Mouse (Mus musculus): Measurements from ENCODE around the gene Ctsf. TPM values are rescaled to one million over a fixed set of nuclear protein-coding genes. Genes with fewer than 3 reads are reported as not detected.

The Ctsf gene
- total and polyA plus RNA-seq, 3 experiments: not detected

DNA sequence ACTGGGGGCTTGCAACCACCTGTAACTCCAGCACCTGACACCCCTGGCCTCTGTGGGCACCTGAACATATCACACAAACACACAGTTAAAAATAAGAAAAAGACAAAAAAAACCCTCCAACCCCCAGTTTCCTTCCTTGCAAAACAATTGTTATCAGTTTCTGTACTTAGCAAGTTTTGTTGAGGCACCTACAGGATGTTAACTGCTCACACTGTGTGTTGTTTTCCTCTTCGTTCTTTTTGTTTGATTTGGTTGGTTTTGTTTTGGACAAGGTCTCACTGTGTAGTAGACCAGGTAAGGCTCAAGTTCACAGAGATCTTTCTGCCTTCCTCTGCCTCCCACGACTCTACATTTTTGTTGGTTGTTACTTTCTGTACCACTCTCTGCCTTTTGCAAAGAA is 12.3 kb upstream of the Ctsf start:
- Histone ChIP-seq H3K27ac (ENCODE audit: insufficient read depth, low read depth) (no peak overlapping the region), H3K27me3 (replicated peaks) (peaks cover 57% of the 10 kb centered on the region), H3K4me2 (ENCODE audit: insufficient read depth, low read depth, poor library complexity, severe bottlenecking) (no peak overlapping the region), H3K9ac (ENCODE audit: insufficient read depth, low read depth) (no peak overlapping the region), H3K36me3 (replicated peaks in 1 of 2; ENCODE audit: control insufficient read depth in 1 of 2, insufficient read depth in 1 of 2, low read length in 1 of 2) (no peaks in the 10 kb centered on the region), H3K79me2 (replicated peaks; ENCODE audit: control insufficient read depth, extremely low read depth, insufficient read depth, poor library complexity, severe bottlenecking) (no peaks in the 10 kb centered on the region), H3K4me3 (replicated peaks in 1 of 3; ENCODE audit: low read depth in 2 of 3, low read length in 2 of 3, poor library complexity in 1 of 3) (no peak overlapping the region), H3K4me1 (ENCODE audit: control insufficient read depth in 1 of 2, insufficient read depth in 2 of 2) (peaks cover 6 to 18% of the 10 kb centered on the region in 2 experiments; a peak in 3 of 4 replicates), H3K9me3 (replicated peaks; ENCODE audit: low read length) (no peaks in the 10 kb centered on the region)
- TF ChIP-seq NELFE (IDR thresholded peaks at IDR 0.05; ENCODE audit: low read depth, low read length): no peak
- dilution Hi-C loops (cut with MboI; ENCODE audit: extremely low pct_ligation_motif_present, extremely low pct_unique_long_range_greater_than_20kb, low sequenced_read_pairs) (no loop called here), in situ Hi-C loops (cut with MboI; ENCODE audit: low pct_ligation_motif_present, low pct_unique_long_range_greater_than_20kb, low sequenced_read_pairs) (loop anchor here (5.0 kb wide), 1 partner anchor 85 kb away; the partner anchor contains the start of gene Rbm4b)
- no peak for DNase-seq (ENCODE audit: extremely low read depth)

DNA sequence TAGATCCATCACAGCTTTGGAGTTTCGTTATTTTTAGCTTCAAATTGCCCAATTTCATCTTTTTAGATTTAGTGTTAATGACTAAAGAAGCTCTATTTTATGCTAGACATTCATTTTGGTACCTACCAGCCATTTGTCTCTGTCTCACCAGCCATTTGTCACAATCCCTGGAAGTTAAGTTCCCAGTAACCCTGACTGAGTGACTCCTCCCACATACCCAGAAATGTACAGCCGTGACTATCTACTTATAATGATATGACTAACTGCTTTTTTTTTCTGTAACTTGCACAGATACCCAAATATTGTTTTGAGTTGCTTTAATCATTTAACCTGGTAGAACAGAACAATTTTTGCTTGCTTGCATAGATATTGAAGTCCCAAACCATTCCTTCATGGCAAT is 9.1 kb upstream of the Ctsf start:
- no peak for TF ChIP-seq JUN (IDR thresholded peaks at IDR 0.05; ENCODE audit: insufficient read depth, low read depth, low read length)
- no peak for TF ChIP-seq TBP (conservative IDR thresholded peaks at IDR 0.05; ENCODE audit: low read depth, low read length)
- no peak for TF ChIP-seq USF1 (IDR thresholded peaks at IDR 0.05; ENCODE audit: low read depth, low read length)
- no peak for TF ChIP-seq MYC (IDR thresholded peaks at IDR 0.05; ENCODE audit: low read depth, low read length)
- no peak for TF ChIP-seq JUND (conservative IDR thresholded peaks at IDR 0.05; ENCODE audit: low read depth, low read length)
- no peak for TF ChIP-seq NELFE (IDR thresholded peaks at IDR 0.05; ENCODE audit: low read depth, low read length)
- TF ChIP-seq RAD21 (IDR thresholded peaks at IDR 0.05; ENCODE audit: low read depth, low read length): no peak
- TF ChIP-seq MEF2A (IDR thresholded peaks at IDR 0.05; ENCODE audit: borderline replicate concordance, low read depth, low read length): no peak
- TF ChIP-seq CHD2 (IDR thresholded peaks at IDR 0.05; ENCODE audit: low read length): no peak
- TF ChIP-seq SMC3 (IDR thresholded peaks at IDR 0.05; ENCODE audit: low read depth, low read length): no peak
- TF ChIP-seq IRF4 (IDR thresholded peaks at IDR 0.05; ENCODE audit: low read depth, low read length): no peak
- no peak for TF ChIP-seq KAT2A (IDR thresholded peaks at IDR 0.05; ENCODE audit: insufficient replicate concordance, low read length)
- TF ChIP-seq TCF12 (IDR thresholded peaks at IDR 0.05; ENCODE audit: low read depth, low read length): no peak
- no peak for TF ChIP-seq ZNF384 (IDR thresholded peaks at IDR 0.05; ENCODE audit: low read depth, low read length)
- no peak for TF ChIP-seq PAX5 (IDR thresholded peaks at IDR 0.05; ENCODE audit: low read length)
- no peak for TF ChIP-seq HCFC1 (IDR thresholded peaks at IDR 0.05; ENCODE audit: low read depth, low read length)
- Histone ChIP-seq H3K9ac (ENCODE audit: insufficient read depth, low read depth) (no peak overlapping the region), H3K79me2 (replicated peaks; ENCODE audit: control insufficient read depth, extremely low read depth, insufficient read depth, poor library complexity, severe bottlenecking) (no peaks in the 10 kb centered on the region), H3K27me3 (replicated peaks) (peaks cover 59% of the 10 kb centered on the region), H3K9me3 (replicated peaks; ENCODE audit: low read length) (no peaks in the 10 kb centered on the region), H3K4me2 (ENCODE audit: insufficient read depth, low read depth, poor library complexity, severe bottlenecking) (no peak overlapping the region), H3K4me3 (replicated peaks in 1 of 3; ENCODE audit: low read depth in 2 of 3, low read length in 2 of 3, poor library complexity in 1 of 3) (no peak overlapping the region), H3K36me3 (replicated peaks in 1 of 2; ENCODE audit: control insufficient read depth in 1 of 2, insufficient read depth in 1 of 2, low read length in 1 of 2) (no peaks in the 10 kb centered on the region), H3K4me1 (ENCODE audit: control insufficient read depth in 1 of 2, insufficient read depth in 2 of 2) (no peaks in the 10 kb centered on the region), H3K27ac (ENCODE audit: insufficient read depth, low read depth) (no peak overlapping the region)
- dilution Hi-C loops (cut with MboI; ENCODE audit: extremely low pct_ligation_motif_present, extremely low pct_unique_long_range_greater_than_20kb, low sequenced_read_pairs): no loop called here
- in situ Hi-C loops (cut with MboI; ENCODE audit: low pct_ligation_motif_present, low pct_unique_long_range_greater_than_20kb, low sequenced_read_pairs): no loop called here
- DNase-seq (ENCODE audit: extremely low read depth): no peak

Data from CH12.LX (cell line).